Mouse (Mus musculus) G1E (cell line): ENCODE measurements around the gene Fan1. TPM values are rescaled to one million over a fixed set of nuclear protein-coding genes. Genes with fewer than 3 reads are reported as not detected.
A peak's percentile ranks its signal among the peaks of the same experiment; 100 is the strongest.

ENCODE experiments used
- ATAC-seq: 2 replicates; pipeline ENCODE4 v1.8.0; 2016; ENCODE audit warnings: mild to moderate bottlenecking; ENCODE audit not compliant: insufficient number of reproducible peaks, poor library complexity, low FRiP score, severe bottlenecking; ENCODE audit errors: extremely low read depth
- DNase-seq: peaks from one replicate; pipeline ENCODE4 v3.0.0; 2012; ENCODE audit warnings: low spot score
- H3K27me3 ChIP-seq: 2 replicates; pipeline ENCODE4 v1.6.1; 2012; ENCODE audit warnings: mild to moderate bottlenecking, low read length, inconsistent platforms; ENCODE audit not compliant: insufficient read depth
- H3K36me3 ChIP-seq: replicated peaks from 2 replicates; pipeline ENCODE3; 2012; ENCODE audit warnings: mild to moderate bottlenecking, inconsistent platforms
- H3K4me1 ChIP-seq: 2 replicates; pipeline ENCODE4 v1.6.1; 2012; ENCODE audit warnings: low read depth, low read length, inconsistent platforms, mixed read lengths; ENCODE audit not compliant: insufficient read depth
- H3K4me3 ChIP-seq: 2 replicates; pipeline ENCODE4 v1.5.1; 2012; ENCODE audit warnings: low read depth, mild to moderate bottlenecking, inconsistent platforms, low read length, moderate library complexity, mixed read lengths
- H3K9me3 ChIP-seq: replicated peaks from 2 replicates; pipeline ENCODE4 v1.6.1; 2012; ENCODE audit warnings: inconsistent platforms
- CTCF ChIP-seq: IDR thresholded peaks from 2 replicates; pipeline ENCODE4 v1.5.1; 2012; ENCODE audit warnings: low read depth, low read length, inconsistent platforms, mixed read lengths
- GATA1 ChIP-seq: IDR thresholded peaks from 2 replicates; pipeline ENCODE4 v1.6.1; 2012; ENCODE audit warnings: borderline replicate concordance, low read length, inconsistent platforms, mixed read lengths
- GATA2 ChIP-seq: IDR thresholded peaks from 2 replicates; pipeline ENCODE4 v1.6.1; 2012; ENCODE audit warnings: low read depth, low read length, inconsistent platforms, borderline replicate concordance
- POLR2AphosphoS5 ChIP-seq: IDR thresholded peaks from 2 replicates; pipeline ENCODE4 v1.6.1; 2012; ENCODE audit warnings: low read depth, low read length, inconsistent platforms; ENCODE audit not compliant: insufficient replicate concordance
- TAL1 ChIP-seq: conservative IDR thresholded peaks from 2 replicates; pipeline ENCODE4 v1.6.1; 2012; ENCODE audit warnings: low read depth, low read length, inconsistent platforms, mixed read lengths
- polyA plus RNA-seq: library from polyadenylated mRNA; stranded (reverse); fragments of >175 nt; gene quantifications from 2 replicates; pipeline ENCODE4 v1.2.3, GENCODE M21; 2012
- total RNA-seq, 2 experiments: library from RNA; stranded (forward) in 1 of 2; stranded (reverse) in 1 of 2; fragments of 200-1000 nt in 1 of 2; fragments of >200 nt in 1 of 2; fragmentation: Nextera tagmentation in 1 of 2; gene quantifications; 2 replicates each; pipeline ENCODE4 v1.2.3; 2014 to 2017

Fan1 gene
- total RNA-seq (2014; fragmentation: Nextera tagmentation) (6.2 and 8.1 TPM in 2 replicates), total RNA-seq (2017) (7.1 and 9.0 TPM in 2 replicates), polyA plus RNA-seq (1.5 and 1.8 TPM in 2 replicates)

DNA sequence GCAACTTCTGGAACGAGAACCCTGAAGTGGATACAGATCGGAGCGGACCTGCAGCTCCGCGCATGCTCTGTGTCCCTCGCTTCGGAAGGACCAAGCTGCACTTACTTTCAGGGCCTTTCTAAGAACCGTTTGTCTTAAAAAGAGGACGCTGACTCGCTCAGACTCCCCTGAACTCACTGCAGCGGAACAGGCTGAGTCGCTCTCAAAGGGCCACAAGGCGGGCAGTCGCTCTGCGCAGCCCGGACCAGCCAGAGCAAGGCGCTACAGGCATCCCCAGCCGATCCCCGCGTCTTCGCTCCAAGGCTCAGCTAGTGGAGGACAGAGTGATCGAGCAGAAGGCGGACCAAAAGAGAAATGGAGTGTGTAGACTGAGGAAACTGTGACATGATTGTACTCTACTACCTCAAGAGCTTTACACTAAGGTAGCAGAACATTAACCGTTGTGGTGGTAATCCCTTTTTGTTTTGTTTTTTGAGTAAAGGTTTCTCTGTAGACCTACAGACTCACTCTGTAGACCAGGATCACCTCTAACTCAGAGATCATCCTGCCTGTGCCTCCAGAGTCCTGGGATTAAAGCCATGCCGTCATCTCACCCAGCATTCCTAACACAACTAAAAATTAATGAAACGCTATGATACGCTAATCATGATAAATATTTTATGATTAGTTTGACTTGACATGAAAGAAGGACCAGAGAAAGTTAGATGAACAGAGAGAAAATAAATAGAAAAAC, at the start of gene Fan1:
Fan1 (minus strand) TSS at position 266 of the 733 bp plus-strand sequence.
- Histone ChIP-seq H3K4me1 (peaks cover 18% of the 10 kb centered on the region), H3K9me3 (no peaks in the 10 kb centered on the region), H3K4me3 (peak within 1 kb of the TSS; percentile 76), H3K36me3 (peaks cover 74% of the 10 kb centered on the region), H3K27me3 (no peaks in the 10 kb centered on the region)
- TF ChIP-seq GATA1 = no peak
- no peak for TF ChIP-seq TAL1
- TF ChIP-seq GATA2 = no peak
- TF ChIP-seq POLR2AphosphoS5 = no peak
- no peak for TF ChIP-seq CTCF
- ATAC-seq = peak; percentile 96
- peak; percentile 77 for DNase-seq

- H3K4me1 ChIP-seq = peaks cover 3% of the 10 kb centered on the region; the same call in 1 of the 2 replicates
- TF ChIP-seq GATA1 (no peak), TAL1 (no peak), GATA2 (no peak)
- no peaks in the 10 kb centered on the region for H3K27me3 ChIP-seq
- peaks cover 28% of the 10 kb centered on the region for H3K36me3 ChIP-seq
- DNase-seq (no peak), ATAC-seq (no peak)
- no peak overlapping the region for H3K4me3 ChIP-seq
- no peaks in the 10 kb centered on the region for H3K9me3 ChIP-seq
Observed at GRCm38 (mm10) chr7:64403989-64404388, 30.1 kb upstream of the Fan1 start.

DNA sequence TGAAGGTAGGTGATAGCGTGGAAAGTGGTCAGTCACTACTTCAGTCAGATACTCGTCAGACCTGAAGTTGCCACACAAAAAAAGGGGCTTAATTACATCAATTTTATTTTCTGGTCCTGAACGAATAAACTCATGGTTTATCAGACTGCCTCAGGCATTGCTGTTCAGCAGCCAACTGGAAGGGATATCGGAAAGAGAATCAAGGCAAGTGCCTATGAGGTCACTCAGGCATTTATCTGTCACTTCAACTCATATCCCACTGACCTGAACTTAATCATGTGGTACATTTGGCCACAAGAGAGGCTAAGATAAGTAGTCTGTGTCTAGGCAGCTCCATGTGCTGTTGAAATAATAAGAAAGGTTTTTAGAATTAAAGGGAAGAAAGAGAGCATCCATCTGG, 28.6 kb upstream of the Fan1 start:
- no peak for TF ChIP-seq GATA2
- TF ChIP-seq CTCF = no peak
- TF ChIP-seq GATA1 = no peak
- Histone ChIP-seq H3K27me3 (no peaks in the 10 kb centered on the region), H3K36me3 (peaks cover 31% of the 10 kb centered on the region), H3K4me3 (no peak overlapping the region), H3K9me3 (no peaks in the 10 kb centered on the region), H3K4me1 (peaks cover 3% of the 10 kb centered on the region; the same call in 1 of the 2 replicates)
- no peak; the same call in 1 of the 2 replicates for ATAC-seq
- DNase-seq = no peak

GRCm38 (mm10) chr7:64400725-64401124, 26.8 kb upstream of the Fan1 start:
- no peak for ATAC-seq
- DNase-seq = no peak
- no peak overlapping the region for H3K4me3 ChIP-seq
- peaks cover 3% of the 10 kb centered on the region; the same call in 1 of the 2 replicates for H3K4me1 ChIP-seq
- peaks cover 29% of the 10 kb centered on the region for H3K36me3 ChIP-seq
- no peaks in the 10 kb centered on the region for H3K27me3 ChIP-seq
- no peak for TF ChIP-seq CTCF
- no peak for TF ChIP-seq GATA2
- no peak for TF ChIP-seq POLR2AphosphoS5
- TF ChIP-seq GATA1 = no peak
- TF ChIP-seq TAL1 = no peak
- H3K9me3 ChIP-seq = no peaks in the 10 kb centered on the region

DNA sequence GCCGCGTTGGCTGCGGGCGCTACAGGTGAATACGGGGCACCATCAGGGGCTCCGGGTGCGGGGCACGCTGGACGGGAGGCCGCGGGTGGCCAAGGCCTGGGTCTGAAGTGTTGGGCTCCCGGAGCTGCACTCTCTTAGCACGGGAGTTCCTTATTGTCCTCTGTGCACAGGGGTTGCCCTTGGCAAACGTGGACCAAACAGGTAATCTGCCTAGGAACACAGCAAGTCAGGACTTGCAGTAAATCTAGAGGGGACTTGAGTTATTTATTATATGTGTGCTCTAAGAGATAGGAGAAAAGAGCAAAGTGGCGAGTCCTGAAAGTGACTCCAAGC, 18.9 kb upstream of the Fan1 start:
- peaks cover 29% of the 10 kb centered on the region for H3K4me1 ChIP-seq
- peak overlapping the region; percentile 86 for H3K4me3 ChIP-seq
- peaks cover 29% of the 10 kb centered on the region for H3K36me3 ChIP-seq
- TF ChIP-seq POLR2AphosphoS5 (no peak), GATA1 (no peak), CTCF (no peak), GATA2 (no peak), TAL1 (no peak)
- H3K9me3 ChIP-seq = no peaks in the 10 kb centered on the region
- DNase-seq (no peak), ATAC-seq (no peak)
- H3K27me3 ChIP-seq = no peaks in the 10 kb centered on the region

- Histone ChIP-seq H3K27me3 (no peaks in the 10 kb centered on the region), H3K4me3 (peak within 1 kb of the TSS; percentile 86), H3K4me1 (peaks cover 29% of the 10 kb centered on the region), H3K9me3 (no peaks in the 10 kb centered on the region), H3K36me3 (peaks cover 34% of the 10 kb centered on the region)
- TF ChIP-seq GATA1 (no peak), POLR2AphosphoS5 (no peak)
- DNase-seq (peak; percentile 96), ATAC-seq (peak; percentile 93)
Observed at GRCm38 (mm10) chr7:64392122-64392818, 18.4 kb upstream of the Fan1 start, which contains the start of the genes Mphosph10 and Mcee. Gene Mphosph10, minus strand, starts transcription at chr7:64392268. Gene Mcee, plus strand, starts transcription at chr7:64392607.
